Mouse (Mus musculus) neural tube, embryonic 11.5 days (tissue): ENCODE measurements at regions not wholly inside any gene's neighbourhood (a gene's known extent, or its start where the extent isn't known, plus 50 kb on each side); places are given as distances from the start of the nearest gene placed in this dataset. TPM values are rescaled to one million over a fixed set of nuclear protein-coding genes. Genes with fewer than 3 reads are reported as not detected.

Source experiments
- ATAC-seq: fragments of 200-750 bp; cut with Nextera tagmentation; 2 replicates; pipeline ENCODE4 v1.8.0; 2017; ENCODE audit warnings: moderate number of reproducible peaks, mild to moderate bottlenecking, moderate TSS enrichment, moderate library complexity; ENCODE audit not compliant: insufficient read depth, low FRiP score, low TSS enrichment
- DNase-seq: peaks from one replicate; pipeline ENCODE4 v3.0.0-alpha.2; 2015; ENCODE audit warnings: low spot score
- H3K27ac ChIP-seq: fragments of 300-500 bp; sonication (generic); 2 replicates; pipeline ENCODE4 v1.5.1; 2014; ENCODE audit warnings: low read depth, mild to moderate bottlenecking, low read length
- H3K27me3 ChIP-seq: fragments of 300-500 bp; sonication (generic); 2 replicates; pipeline ENCODE4 v1.6.1; 2014; ENCODE audit warnings: mild to moderate bottlenecking, low read length, mixed read lengths; ENCODE audit not compliant: control insufficient read depth, insufficient read depth
- H3K36me3 ChIP-seq: fragments of 300-500 bp; sonication (generic); 2 replicates; pipeline ENCODE4 v1.6.1; 2014; ENCODE audit warnings: mild to moderate bottlenecking, low read length, moderate library complexity, mixed read lengths; ENCODE audit not compliant: control insufficient read depth, insufficient read depth
- H3K4me1 ChIP-seq: fragments of 300-500 bp; sonication (generic); 2 replicates; pipeline ENCODE4 v1.6.1; 2014; ENCODE audit warnings: low read length, mixed read lengths; ENCODE audit not compliant: control insufficient read depth, insufficient read depth
- H3K4me2 ChIP-seq: fragments of 300-500 bp; sonication (generic); 2 replicates; pipeline ENCODE4 v1.6.1; 2014; ENCODE audit warnings: low read depth, mild to moderate bottlenecking, moderate library complexity
- H3K4me3 ChIP-seq: fragments of 300-500 bp; sonication (generic); 2 replicates; pipeline ENCODE4 v1.5.1; 2014; ENCODE audit warnings: low read depth, low read length
- H3K9ac ChIP-seq: fragments of 300-500 bp; sonication (generic); 2 replicates; pipeline ENCODE4 v1.6.1; 2014; ENCODE audit warnings: mild to moderate bottlenecking, low read length
- H3K9me3 ChIP-seq: fragments of 300-500 bp; sonication (generic); 2 replicates; pipeline ENCODE4 v1.6.1; 2016; ENCODE audit warnings: low read length; ENCODE audit not compliant: control insufficient read depth
- WGBS: fragments of 180-500 bp; shearing (Covaris S2); extraction: QIAGEN DNeasy Blood & Tissue Kit; methylation state at CpG from one replicate; pipeline ENCODE4 v1.1.7; 2014; 5-methylcytosine and 5-hydroxymethylcytosine counted together
- microRNA-seq: library from miRNA; unstranded; fragments of <30 nt; microRNA quantifications from one replicate; pipeline ENCODE4, GENCODE M21; 2016

GRCm38 (mm10) chr2:94500649-94501048 is 62.7 kb upstream of the Api5 start:
- Histone ChIP-seq H3K27ac (no peak overlapping the region), H3K36me3 (no peaks in the 10 kb centered on the region), H3K4me2 (no peak overlapping the region), H3K27me3 (no peaks in the 10 kb centered on the region), H3K9ac (no peak overlapping the region), H3K9me3 (no peaks in the 10 kb centered on the region), H3K4me3 (no peak overlapping the region), H3K4me1 (no peaks in the 10 kb centered on the region)
- ATAC-seq (no peak), DNase-seq (no peak)
- WGBS = 47% methylated on average over 2 of the region's 2 CpGs

- no peak for DNase-seq
- Histone ChIP-seq H3K9me3 (no peaks in the 10 kb centered on the region), H3K9ac (no peak overlapping the region), H3K4me1 (no peaks in the 10 kb centered on the region), H3K27me3 (no peaks in the 10 kb centered on the region), H3K36me3 (no peaks in the 10 kb centered on the region), H3K4me2 (no peak overlapping the region), H3K4me3 (no peak overlapping the region), H3K27ac (no peak overlapping the region)
- no peak for ATAC-seq
- WGBS = 66% methylated on average over 2 of the region's 2 CpGs
Measured at GRCm38 (mm10) chr2:94498516-94498915, 60.6 kb upstream of the Api5 start.

Small RNA genes in the stretch of these regions (microRNA-seq; reads per million reads assigned to microRNA genes)
- gene Gm44461 = not detected
